Mouse (Mus musculus) Muller cell, postnatal 12 days (primary cell): Measurements from ENCODE around the gene Cyp11a1.
A peak's percentile ranks its signal among the peaks of the same experiment; 100 is the strongest.

Source experiments
- DNase-seq: peaks from one replicate; pipeline ENCODE4 v3.0.0-alpha.2; 2015; ENCODE audit errors: inconsistent ontology term

Gene Cyp11a1

GRCm38 (mm10) chr9:58043496-58044017 is 37.3 kb downstream of the Cyp11a1 start:
- DNase-seq = no peak

DNA sequence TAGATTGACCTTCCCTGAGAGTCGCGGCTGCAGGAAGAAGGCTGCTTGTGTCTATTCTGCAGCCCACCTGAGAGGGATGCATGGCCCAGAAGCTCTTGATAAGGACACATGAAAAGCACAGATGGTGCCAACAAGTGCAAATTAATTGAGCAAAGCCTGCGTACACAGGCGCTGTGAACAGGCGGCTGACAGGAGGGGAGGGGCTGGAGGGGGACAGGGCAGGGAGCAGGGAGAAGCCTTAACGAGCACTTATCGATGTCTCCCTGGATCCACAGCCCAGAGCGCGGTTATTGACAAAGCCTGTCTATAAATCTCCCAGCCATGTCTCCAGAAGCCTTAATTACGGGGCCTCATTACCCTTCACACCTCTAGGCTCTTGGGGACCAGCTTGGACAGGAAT is 38.6 kb downstream of the Cyp11a1 start:
- DNase-seq = no peak

- no peak for DNase-seq
These were observed 39.4 kb downstream of the Cyp11a1 start for GRCm38 (mm10) chr9:58045646-58046045.

GRCm38 (mm10) chr9:58047061-58047460 is 40.9 kb downstream of the Cyp11a1 start:
- DNase-seq = no peak

GRCm38 (mm10) chr9:58048621-58049020 is 42.4 kb downstream of the Cyp11a1 start:
- no peak for DNase-seq

DNA sequence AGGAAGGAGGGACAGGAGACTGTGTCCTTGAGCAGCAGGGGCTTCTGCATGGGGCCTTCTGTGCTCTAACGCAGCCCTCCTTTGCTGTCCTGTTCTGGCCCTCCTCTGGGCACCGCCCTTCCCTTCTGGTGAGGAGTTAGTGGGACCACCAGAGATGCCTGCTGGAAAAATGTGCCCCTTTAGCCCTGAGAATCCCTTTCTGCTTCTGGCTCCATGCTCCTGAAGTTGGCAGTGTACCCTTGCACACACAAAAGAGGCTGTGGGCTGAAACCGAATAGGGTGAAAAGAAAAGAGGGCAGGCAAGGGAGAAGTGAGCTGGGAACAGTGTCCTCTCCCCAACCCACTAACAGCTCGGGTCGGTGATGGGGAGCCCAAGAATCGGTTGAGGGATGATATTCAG is 43.0 kb downstream of the Cyp11a1 start:
- no peak for DNase-seq

DNA sequence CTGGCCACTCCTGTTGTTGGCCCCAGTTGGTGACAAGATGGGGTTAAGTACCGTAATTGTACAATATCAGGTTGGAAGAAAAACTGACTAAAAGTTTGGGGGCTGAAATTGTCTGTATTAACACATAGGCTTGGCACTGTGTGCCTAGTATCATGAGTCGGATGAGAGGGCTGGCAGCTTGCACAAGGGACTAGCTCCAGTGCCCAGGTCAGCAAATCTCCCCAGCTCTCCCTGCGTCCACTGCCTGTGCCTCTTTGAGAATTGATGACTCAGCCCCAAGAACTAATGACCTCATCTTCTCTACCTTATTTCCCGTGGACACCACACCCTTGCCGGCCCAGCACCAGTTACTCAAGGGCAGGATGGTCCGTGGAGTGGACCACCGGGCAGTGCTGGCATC is 43.6 kb downstream of the Cyp11a1 start:
- no peak for DNase-seq

DNA sequence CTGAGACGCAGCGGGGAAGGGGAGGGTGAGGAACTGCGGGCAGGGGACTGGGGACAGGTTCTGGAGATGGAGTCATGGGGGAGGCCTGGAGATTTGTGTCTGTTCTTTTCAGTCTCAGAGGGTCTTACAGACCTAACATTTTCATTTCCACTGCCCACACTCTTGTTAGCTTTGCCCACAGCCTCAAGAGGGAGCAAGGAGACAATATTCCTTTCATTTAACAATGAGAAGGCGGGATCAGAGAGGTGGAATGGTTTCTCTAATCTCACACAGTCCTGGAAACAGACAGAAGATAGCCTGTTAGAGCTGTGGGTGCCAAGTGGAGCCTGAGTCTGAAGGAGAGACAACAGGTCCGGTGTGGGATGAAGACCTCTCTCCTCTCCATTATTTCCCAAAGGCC is 45.7 kb downstream of the Cyp11a1 start:
- no peak for DNase-seq

- DNase-seq = no peak
These were observed 46.9 kb downstream of the Cyp11a1 start for GRCm38 (mm10) chr9:58053102-58053501.

- no peak for DNase-seq
These were observed 47.3 kb downstream of the Cyp11a1 start for GRCm38 (mm10) chr9:58053544-58053943.

- DNase-seq = no peak
These were observed 47.8 kb downstream of the Cyp11a1 start for GRCm38 (mm10) chr9:58054032-58054431.

- DNase-seq = no peak
These were observed 49.5 kb downstream of the Cyp11a1 start for GRCm38 (mm10) chr9:58055666-58056065.

DNA sequence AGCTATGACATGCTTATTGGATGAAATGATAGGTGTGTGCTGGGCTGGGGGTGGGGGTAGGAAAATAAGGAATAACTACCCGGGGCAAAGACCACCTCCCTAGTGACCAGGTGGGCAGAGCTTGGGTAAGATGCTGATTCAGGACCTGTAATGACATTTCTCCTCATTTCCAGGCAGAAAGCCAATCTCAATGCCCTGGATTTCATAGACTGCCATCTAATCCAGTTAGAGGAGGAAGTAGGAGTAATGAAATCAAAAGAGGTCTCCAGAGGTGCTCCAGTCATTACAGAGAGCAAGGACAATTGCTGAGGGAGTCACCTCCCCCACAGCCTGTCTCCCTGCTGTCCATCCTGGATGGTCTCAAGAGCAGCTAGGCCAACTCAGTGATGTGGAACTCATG is 53.7 kb downstream of the Cyp11a1 start:
- no peak for DNase-seq

GRCm38 (mm10) chr9:58060677-58061667 is 54.8 kb downstream of the Cyp11a1 start:
- peak; percentile 64 for DNase-seq

GRCm38 (mm10) chr9:58063531-58063930 is 57.3 kb downstream of the Cyp11a1 start, which contains the start of gene Stra6:
Gene Stra6, plus strand, starts transcription at chr9:58063788.
- no peak for DNase-seq

- no peak for DNase-seq
These were observed 59.3 kb downstream of the Cyp11a1 start for GRCm38 (mm10) chr9:58065532-58065931.

- DNase-seq = no peak
These were observed 59.9 kb downstream of the Cyp11a1 start for GRCm38 (mm10) chr9:58065977-58066730.

DNA sequence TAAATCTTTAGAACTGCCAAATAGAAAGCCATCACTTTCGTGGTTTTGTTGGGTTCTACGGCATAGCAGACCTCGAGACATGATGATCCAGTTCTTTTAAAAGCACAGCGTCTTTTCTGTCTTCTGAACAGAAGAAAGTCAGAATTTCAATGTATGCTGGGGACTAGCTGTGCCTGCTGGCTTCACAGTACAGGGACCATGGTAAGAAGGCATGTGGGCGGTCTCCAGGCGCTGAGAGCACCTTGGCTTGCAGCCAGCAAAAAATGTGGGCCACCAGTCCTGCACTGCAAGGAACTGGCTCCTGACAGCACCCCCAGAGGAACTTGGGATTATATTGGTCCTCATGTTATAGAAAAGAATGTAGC is 60.5 kb downstream of the Cyp11a1 start:
- DNase-seq = no peak

DNA sequence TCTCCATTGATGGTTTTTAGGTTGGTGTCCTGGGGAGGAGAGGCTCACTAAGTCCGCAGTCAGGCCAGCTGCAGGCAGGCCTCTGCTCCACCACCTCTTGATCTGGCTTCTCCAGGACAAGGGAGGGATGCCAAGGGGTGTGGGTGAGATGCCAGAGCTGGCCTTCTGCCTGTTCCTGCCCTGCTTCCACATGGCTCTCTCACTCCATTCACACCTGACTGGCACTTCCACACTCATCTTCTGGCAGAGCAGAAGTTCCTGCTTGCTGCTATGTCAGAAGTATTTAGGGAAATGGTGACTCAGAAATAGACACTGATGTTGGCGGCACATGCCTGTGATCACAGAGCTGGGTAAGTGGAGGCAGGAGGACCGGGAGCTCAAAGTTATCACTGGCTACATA is 61.3 kb downstream of the Cyp11a1 start:
- no peak for DNase-seq

DNA sequence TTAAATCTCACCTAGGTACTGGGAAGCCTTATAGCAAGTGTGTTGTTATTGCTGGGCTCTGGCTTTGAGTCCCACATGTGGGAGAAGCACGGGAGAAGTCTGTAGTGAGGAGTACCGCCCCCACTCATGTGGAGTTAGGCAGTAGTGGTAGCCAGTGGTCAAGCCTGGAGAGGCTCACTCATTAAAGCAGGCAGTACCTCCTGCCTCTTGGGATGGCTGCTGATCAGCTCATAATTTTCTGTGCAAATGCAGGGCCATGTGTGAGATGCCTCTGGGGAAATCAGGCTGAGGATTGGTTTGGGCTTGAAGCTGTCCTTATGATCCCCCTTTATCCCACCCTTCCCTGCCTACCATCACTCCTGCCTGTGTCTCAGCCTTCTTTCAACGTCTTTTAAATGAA is 68.3 kb downstream of the Cyp11a1 start:
- DNase-seq = no peak
